Mouse (Mus musculus): ENCODE measurements around the gene Adam8. TPM values are rescaled to one million over a fixed set of nuclear protein-coding genes. Genes with fewer than 3 reads are reported as not detected.

Gene Adam8
- total and polyA plus RNA-seq, 2 experiments, result 0.09 to 0.46 TPM

DNA sequence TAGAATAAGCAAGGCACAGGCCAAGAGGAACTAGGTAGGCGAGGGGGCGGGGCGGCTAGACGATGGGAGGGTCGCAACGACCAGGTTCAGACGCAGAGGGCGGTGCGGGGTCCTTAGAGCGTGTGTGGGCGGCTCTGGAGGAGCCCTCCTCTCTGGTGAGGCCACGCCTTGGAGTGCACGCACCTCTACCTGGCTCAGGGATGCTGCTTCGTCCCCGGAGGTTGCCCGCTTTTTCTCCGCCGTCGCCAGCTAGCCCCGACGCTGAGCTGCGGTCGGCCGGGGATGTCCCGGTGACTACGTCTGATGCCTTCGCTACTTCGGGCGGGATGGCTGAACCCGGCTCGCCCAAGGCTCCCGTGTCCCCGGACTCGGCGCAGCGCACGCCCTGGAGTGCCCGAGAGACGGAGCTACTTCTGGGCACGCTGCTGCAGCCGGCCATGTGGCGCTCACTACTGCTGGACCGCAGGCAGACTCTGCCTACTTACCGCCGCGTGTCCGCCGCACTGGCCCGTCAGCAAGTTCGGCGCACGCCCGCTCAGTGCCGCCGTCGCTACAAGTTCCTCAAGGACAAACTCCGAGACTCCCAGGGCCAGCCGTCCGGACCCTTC, 48.6 kb downstream of the Adam8 start, which contains the start of gene Utf1:
Gene Utf1, plus strand, starts transcription at position 116 of the 608 bp plus-strand sequence.
- Histone ChIP-seq H3K79me2 (ENCODE audit: control insufficient read depth, insufficient read depth, low read length) (no peaks in the 10 kb centered on the region), H3K36me3 (ENCODE audit: control insufficient read depth, insufficient read depth, low read length) (no peaks in the 10 kb centered on the region), H3K4me3 (ENCODE audit: insufficient read depth, low read depth, low read length) (peak within 1 kb of the TSS; percentile 13; the same call in 1 of the 2 replicates), H3K4me1 (ENCODE audit: control insufficient read depth, insufficient read depth, low read length) (no peaks in the 10 kb centered on the region), H3K9ac (ENCODE audit: low read depth, low read length) (no peak within 1 kb of the TSS), H3K27ac (replicated peaks; ENCODE audit: insufficient read depth, low read depth, low read length) (no peak within 1 kb of the TSS), H3K27me3 (ENCODE audit: control insufficient read depth, insufficient read depth, low read length) (peaks cover 12% of the 10 kb centered on the region)
- TF ChIP-seq POLR2A (IDR thresholded peaks at IDR 0.05; ENCODE audit: extremely low read depth, insufficient read depth, low read length) (no peak), CTCF (IDR thresholded peaks at IDR 0.05; ENCODE audit: low read depth, low read length) (no peak)
- no peak for DNase-seq (ENCODE audit: extremely low read depth, low read depth, low spot score)
- WGBS, result 4% methylated on average over 59 of the region's 59 CpGs

DNA sequence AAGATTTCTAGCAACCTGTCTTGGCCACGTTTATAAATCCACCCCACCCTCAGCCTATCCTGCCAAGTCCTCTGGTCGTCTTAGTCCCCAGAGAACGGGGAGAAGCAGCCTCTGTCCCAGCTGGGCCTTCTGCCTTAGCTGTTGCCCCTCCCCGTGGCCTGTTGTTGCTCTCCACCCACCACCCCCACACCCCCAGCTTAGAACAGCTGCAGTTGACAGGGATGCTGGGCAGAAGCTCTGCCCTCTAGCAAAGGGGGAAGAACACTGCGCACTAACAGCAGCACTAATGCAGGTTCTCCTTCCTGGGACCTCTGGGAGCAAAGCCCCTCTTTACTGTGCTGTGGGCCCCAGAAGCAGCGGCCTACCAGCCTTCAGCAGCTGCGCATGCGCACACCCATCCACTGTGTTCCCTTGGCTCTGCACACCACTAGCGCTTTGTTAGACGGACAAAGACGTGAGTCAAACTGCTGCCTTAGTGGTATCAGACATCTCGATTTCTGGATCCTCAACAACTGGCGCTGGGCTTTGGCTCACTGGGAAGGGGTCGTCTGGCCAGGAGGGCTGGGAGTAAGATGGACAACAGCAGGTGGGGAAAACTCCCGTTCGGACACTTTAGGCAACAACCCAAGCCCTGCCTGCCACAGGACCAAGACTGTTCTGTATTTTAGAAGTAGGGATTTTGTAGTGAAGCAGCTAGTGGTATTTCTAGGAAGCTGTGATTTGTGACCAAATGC, 51.7 kb downstream of the Adam8 start:
- no peak for DNase-seq (ENCODE audit: extremely low read depth, low read depth, low spot score)
- Histone ChIP-seq H3K4me3 (ENCODE audit: insufficient read depth, low read depth, low read length) (no peak overlapping the region), H3K27me3 (ENCODE audit: control insufficient read depth, insufficient read depth, low read length) (peaks cover 12% of the 10 kb centered on the region), H3K4me1 (ENCODE audit: control insufficient read depth, insufficient read depth, low read length) (no peaks in the 10 kb centered on the region), H3K36me3 (ENCODE audit: control insufficient read depth, insufficient read depth, low read length) (no peaks in the 10 kb centered on the region), H3K27ac (replicated peaks; ENCODE audit: insufficient read depth, low read depth, low read length) (no peak overlapping the region), H3K79me2 (ENCODE audit: control insufficient read depth, insufficient read depth, low read length) (no peaks in the 10 kb centered on the region), H3K9ac (ENCODE audit: low read depth, low read length) (no peak overlapping the region)
- 77% methylated on average over 16 of the region's 16 CpGs for WGBS
- no peak for TF ChIP-seq POLR2A (IDR thresholded peaks at IDR 0.05; ENCODE audit: extremely low read depth, insufficient read depth, low read length)
- TF ChIP-seq CTCF (IDR thresholded peaks at IDR 0.05; ENCODE audit: low read depth, low read length), result no peak

- H3K27me3 ChIP-seq (ENCODE audit: control insufficient read depth, insufficient read depth, low read length), result peaks cover 4% of the 10 kb centered on the region; the same call in 1 of the 2 replicates
- WGBS, result 61% methylated on average over 5 of the region's 5 CpGs
- no peaks in the 10 kb centered on the region for H3K79me2 ChIP-seq (ENCODE audit: control insufficient read depth, insufficient read depth, low read length)
- TF ChIP-seq POLR2A (IDR thresholded peaks at IDR 0.05; ENCODE audit: extremely low read depth, insufficient read depth, low read length) (no peak), CTCF (IDR thresholded peaks at IDR 0.05; ENCODE audit: low read depth, low read length) (no peak)
- H3K4me1 ChIP-seq (ENCODE audit: control insufficient read depth, insufficient read depth, low read length), result no peaks in the 10 kb centered on the region
- H3K9ac ChIP-seq (ENCODE audit: low read depth, low read length), result no peak overlapping the region
- DNase-seq (ENCODE audit: extremely low read depth, low read depth, low spot score), result no peak
- no peak overlapping the region for H3K27ac ChIP-seq (replicated peaks; ENCODE audit: insufficient read depth, low read depth, low read length)
- H3K4me3 ChIP-seq (ENCODE audit: insufficient read depth, low read depth, low read length), result no peak overlapping the region
- no peaks in the 10 kb centered on the region for H3K36me3 ChIP-seq (ENCODE audit: control insufficient read depth, insufficient read depth, low read length)
Observed at GRCm38 (mm10) chr7:139937810-139938209, 54.6 kb downstream of the Adam8 start.

DNA sequence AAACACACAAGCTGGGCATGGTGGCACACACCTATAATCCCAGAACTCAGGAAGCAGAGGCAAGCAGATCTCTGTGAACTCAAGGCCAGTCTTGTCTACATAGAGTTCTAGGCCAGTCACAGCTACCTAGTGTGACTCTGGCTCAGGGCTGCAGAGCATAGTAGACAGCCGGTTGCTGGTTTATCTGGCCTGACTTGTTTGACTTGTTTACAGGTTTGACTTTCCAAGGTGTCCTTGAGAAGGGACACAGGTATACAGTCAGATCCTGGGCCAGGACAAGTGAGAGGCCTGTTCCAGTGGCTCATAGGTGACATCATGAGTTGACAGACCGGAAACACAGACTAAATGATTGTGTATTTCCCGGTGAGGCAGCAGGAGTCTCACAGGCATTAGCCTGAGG, 55.2 kb downstream of the Adam8 start:
- WGBS, result 49% methylated on average over 3 of the region's 3 CpGs
- H3K79me2 ChIP-seq (ENCODE audit: control insufficient read depth, insufficient read depth, low read length), result no peaks in the 10 kb centered on the region
- no peak overlapping the region for H3K9ac ChIP-seq (ENCODE audit: low read depth, low read length)
- H3K4me1 ChIP-seq (ENCODE audit: control insufficient read depth, insufficient read depth, low read length), result no peaks in the 10 kb centered on the region
- no peak for DNase-seq (ENCODE audit: extremely low read depth, low read depth, low spot score)
- TF ChIP-seq POLR2A (IDR thresholded peaks at IDR 0.05; ENCODE audit: extremely low read depth, insufficient read depth, low read length), result no peak
- no peak for TF ChIP-seq CTCF (IDR thresholded peaks at IDR 0.05; ENCODE audit: low read depth, low read length)
- no peaks in the 10 kb centered on the region for H3K36me3 ChIP-seq (ENCODE audit: control insufficient read depth, insufficient read depth, low read length)
- H3K27ac ChIP-seq (replicated peaks; ENCODE audit: insufficient read depth, low read depth, low read length), result no peak overlapping the region
- H3K4me3 ChIP-seq (ENCODE audit: insufficient read depth, low read depth, low read length), result no peak overlapping the region
- H3K27me3 ChIP-seq (ENCODE audit: control insufficient read depth, insufficient read depth, low read length), result peaks cover 4% of the 10 kb centered on the region; the same call in 1 of the 2 replicates

- H3K9ac ChIP-seq (ENCODE audit: low read depth, low read length), result no peak overlapping the region
- no peak overlapping the region for H3K27ac ChIP-seq (replicated peaks; ENCODE audit: insufficient read depth, low read depth, low read length)
- WGBS, result 70% methylated on average over 10 of the region's 10 CpGs
- TF ChIP-seq CTCF (IDR thresholded peaks at IDR 0.05; ENCODE audit: low read depth, low read length) (no peak), POLR2A (IDR thresholded peaks at IDR 0.05; ENCODE audit: extremely low read depth, insufficient read depth, low read length) (no peak)
- DNase-seq (ENCODE audit: extremely low read depth, low read depth, low spot score), result no peak
- H3K79me2 ChIP-seq (ENCODE audit: control insufficient read depth, insufficient read depth, low read length), result no peaks in the 10 kb centered on the region
- H3K36me3 ChIP-seq (ENCODE audit: control insufficient read depth, insufficient read depth, low read length), result no peaks in the 10 kb centered on the region
- no peak overlapping the region for H3K4me3 ChIP-seq (ENCODE audit: insufficient read depth, low read depth, low read length)
- no peaks in the 10 kb centered on the region for H3K4me1 ChIP-seq (ENCODE audit: control insufficient read depth, insufficient read depth, low read length)
- H3K27me3 ChIP-seq (ENCODE audit: control insufficient read depth, insufficient read depth, low read length), result peaks cover 4% of the 10 kb centered on the region; the same call in 1 of the 2 replicates
Observed at GRCm38 (mm10) chr7:139936705-139937104, 55.7 kb downstream of the Adam8 start.

DNA sequence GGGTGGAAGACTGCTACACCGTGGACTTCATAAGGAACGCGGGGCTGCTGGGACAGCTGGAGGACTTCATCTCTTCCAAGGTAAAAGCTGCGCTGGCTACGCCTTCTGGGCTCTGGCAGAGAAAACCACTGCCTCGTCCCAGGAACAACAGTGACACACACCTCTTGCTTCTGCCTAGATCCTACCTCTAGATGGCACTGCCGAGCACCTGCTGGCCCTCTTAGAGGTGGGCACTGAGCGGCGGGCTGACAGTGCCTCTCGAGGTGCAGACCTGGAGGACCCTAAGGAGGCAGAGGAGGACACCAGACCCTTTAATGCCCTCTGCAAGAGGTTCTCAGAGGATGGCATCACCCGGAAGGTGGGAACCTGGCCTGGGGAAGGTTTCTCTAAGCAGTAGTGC, 61.6 kb downstream of the Adam8 start:
- 27% methylated on average over 11 of the region's 11 CpGs for WGBS

More for the DNA sequence above, 61.6 kb downstream of the Adam8 start:
- no peak for DNase-seq (ENCODE audit: extremely low read depth, low read depth, low spot score)
- no peaks in the 10 kb centered on the region for H3K4me1 ChIP-seq (ENCODE audit: control insufficient read depth, insufficient read depth, low read length)
- no peaks in the 10 kb centered on the region for H3K36me3 ChIP-seq (ENCODE audit: control insufficient read depth, insufficient read depth, low read length)
- H3K4me3 ChIP-seq (ENCODE audit: insufficient read depth, low read depth, low read length), result no peak overlapping the region
- no peaks in the 10 kb centered on the region for H3K79me2 ChIP-seq (ENCODE audit: control insufficient read depth, insufficient read depth, low read length)
- TF ChIP-seq CTCF (IDR thresholded peaks at IDR 0.05; ENCODE audit: low read depth, low read length) (peak; percentile 63), POLR2A (IDR thresholded peaks at IDR 0.05; ENCODE audit: extremely low read depth, insufficient read depth, low read length) (no peak)
- H3K27ac ChIP-seq (replicated peaks; ENCODE audit: insufficient read depth, low read depth, low read length), result no peak overlapping the region
- no peaks in the 10 kb centered on the region for H3K27me3 ChIP-seq (ENCODE audit: control insufficient read depth, insufficient read depth, low read length)
- H3K9ac ChIP-seq (ENCODE audit: low read depth, low read length), result no peak overlapping the region

Other genes starting within 250 kb of the Adam8 start
- not detected in 2 replicates for gene Adgra1, start 158.4 kb downstream of the Adam8 start, total RNA-seq (2014; rRNA removed)
- gene Adgra1, start 158.4 kb downstream of the Adam8 start, polyA plus RNA-seq (2012; rRNA removed), result not detected in 2 replicates
- gene Kndc1, start 97.9 kb downstream of the Adam8 start, total RNA-seq (2014; rRNA removed), result 0.07 and 0.09 TPM in 2 replicates
- gene Kndc1, start 97.9 kb downstream of the Adam8 start, polyA plus RNA-seq (2012; rRNA removed), result not detected in 2 replicates
- gene Utf1, start 48.8 kb downstream of the Adam8 start, total RNA-seq (2014; rRNA removed), result not detected in 2 replicates
- gene Utf1, start 48.8 kb downstream of the Adam8 start, polyA plus RNA-seq (2012; rRNA removed), result not detected in 2 replicates
- not detected in 2 replicates for gene 6430531B16Rik, start 13.8 kb downstream of the Adam8 start, total RNA-seq (2014; rRNA removed)
- gene 6430531B16Rik, start 13.8 kb downstream of the Adam8 start, polyA plus RNA-seq (2012; rRNA removed), result 0.07 TPM in 1 of 2 replicates, not detected in the other
- gene Zfp511, start 43.8 kb upstream of the Adam8 start, total RNA-seq (2014; rRNA removed), result 6.0 and 9.1 TPM in 2 replicates
- 17.8 and 23.7 TPM in 2 replicates for gene Zfp511, start 43.8 kb upstream of the Adam8 start, polyA plus RNA-seq (2012; rRNA removed)
- gene Tubgcp2, start 44.1 kb upstream of the Adam8 start, total RNA-seq (2014; rRNA removed), result 12.1 and 12.4 TPM in 2 replicates
- gene Tubgcp2, start 44.1 kb upstream of the Adam8 start, polyA plus RNA-seq (2012; rRNA removed), result 9.4 and 11.8 TPM in 2 replicates
- gene Msx3, start 56.5 kb upstream of the Adam8 start, total RNA-seq (2014; rRNA removed), result not detected in 2 replicates
- gene Msx3, start 56.5 kb upstream of the Adam8 start, polyA plus RNA-seq (2012; rRNA removed), result not detected in 2 replicates
- gene Caly, start 90.0 kb upstream of the Adam8 start, total RNA-seq (2014; rRNA removed), result not detected in 2 replicates
- 0.07 and 0.15 TPM in 2 replicates for gene Caly, start 90.0 kb upstream of the Adam8 start, polyA plus RNA-seq (2012; rRNA removed)
- gene Prap1, start 100.8 kb upstream of the Adam8 start, total RNA-seq (2014; rRNA removed), result not detected in 2 replicates
- not detected in 2 replicates for gene Prap1, start 100.8 kb upstream of the Adam8 start, polyA plus RNA-seq (2012; rRNA removed)
- gene Fuom, start 109.9 kb upstream of the Adam8 start, total RNA-seq (2014; rRNA removed), result 68.6 and 72.7 TPM in 2 replicates
- gene Fuom, start 109.9 kb upstream of the Adam8 start, polyA plus RNA-seq (2012; rRNA removed), result 63.0 and 77.5 TPM in 2 replicates
- gene Paox, start 123.2 kb upstream of the Adam8 start, total RNA-seq (2014; rRNA removed), result 86.9 and 87.5 TPM in 2 replicates
- 59.1 and 67.7 TPM in 2 replicates for gene Paox, start 123.2 kb upstream of the Adam8 start, polyA plus RNA-seq (2012; rRNA removed)
- gene Echs1, start 123.9 kb upstream of the Adam8 start, total RNA-seq (2014; rRNA removed), result 411 and 412 TPM in 2 replicates
- gene Echs1, start 123.9 kb upstream of the Adam8 start, polyA plus RNA-seq (2012; rRNA removed), result 271 and 349 TPM in 2 replicates
- 17.4 and 19.3 TPM in 2 replicates for gene Mtg1, start 145.0 kb upstream of the Adam8 start, total RNA-seq (2014; rRNA removed)
- gene Mtg1, start 145.0 kb upstream of the Adam8 start, polyA plus RNA-seq (2012; rRNA removed), result 24.7 and 29.7 TPM in 2 replicates
- 1.4 and 1.5 TPM in 2 replicates for gene Sprn, start 162.3 kb upstream of the Adam8 start, total RNA-seq (2014; rRNA removed)
- gene Sprn, start 162.3 kb upstream of the Adam8 start, polyA plus RNA-seq (2012; rRNA removed), result 1.3 and 1.7 TPM in 2 replicates
- gene Olfr522, start 172.2 kb upstream of the Adam8 start, total RNA-seq (2014; rRNA removed), result not detected in 2 replicates
- gene Olfr522, start 172.2 kb upstream of the Adam8 start, polyA plus RNA-seq (2012; rRNA removed), result not detected in 2 replicates
- gene Olfr523, start 180.7 kb upstream of the Adam8 start, total RNA-seq (2014; rRNA removed), result not detected in 2 replicates
- gene Olfr523, start 180.7 kb upstream of the Adam8 start, polyA plus RNA-seq (2012; rRNA removed), result not detected in 2 replicates
- not detected in 2 replicates for gene Olfr524, start 213.4 kb upstream of the Adam8 start, total RNA-seq (2014; rRNA removed)
- gene Olfr524, start 213.4 kb upstream of the Adam8 start, polyA plus RNA-seq (2012; rRNA removed), result not detected in 2 replicates
- gene Cd163l1, start 225.7 kb upstream of the Adam8 start, total RNA-seq (2014; rRNA removed), result not detected in 2 replicates
- gene Cd163l1, start 225.7 kb upstream of the Adam8 start, polyA plus RNA-seq (2012; rRNA removed), result 0.02 TPM in 1 of 2 replicates, not detected in the other